Mouse (Mus musculus): ENCODE data around the gene Wdr44. TPM values are rescaled to one million over a fixed set of nuclear protein-coding genes. Genes with fewer than 3 reads are reported as not detected.

The Wdr44 gene
- total RNA-seq (2023): 10 to 100 TPM; 11.9 to 20.5 TPM

DNA sequence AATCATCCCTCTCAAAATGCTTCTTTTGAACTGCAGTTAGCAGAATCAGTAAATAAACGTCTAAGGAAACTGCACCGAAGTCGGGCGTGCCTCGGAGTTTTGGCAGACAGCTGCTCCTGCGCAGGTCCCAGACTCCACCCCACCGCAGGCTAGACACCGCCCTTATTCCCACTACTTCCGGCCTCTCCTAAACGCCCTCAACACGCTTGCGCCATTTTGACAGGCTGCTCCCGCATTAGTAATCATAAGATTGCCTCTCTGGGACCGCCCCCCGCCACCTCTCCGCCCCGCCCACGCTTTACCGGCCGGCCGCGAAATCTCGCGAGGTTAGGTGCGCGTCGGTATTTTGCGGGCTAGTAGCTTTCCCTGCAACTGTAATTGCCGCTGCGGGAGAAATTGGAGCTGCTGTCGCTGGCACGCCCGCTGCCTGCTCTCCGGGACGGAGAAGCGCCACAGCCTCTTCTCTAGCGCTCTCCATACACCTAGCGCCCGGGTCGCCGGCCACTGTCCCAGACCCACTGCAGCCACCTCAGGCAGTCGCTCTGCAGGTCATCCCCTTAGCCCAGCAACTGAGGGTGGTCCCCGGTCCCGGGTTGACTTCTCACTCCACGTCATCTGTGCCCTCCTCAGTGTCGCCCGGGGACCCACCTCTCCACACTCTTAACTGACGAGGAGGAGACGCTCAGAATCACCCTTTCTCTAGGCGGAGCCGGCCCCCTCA, at the start of gene Wdr44:
Gene Wdr44, plus strand, starts transcription at position 330 of the 721 bp plus-strand sequence.

Other genes starting within 250 kb of the Wdr44 start
- not detected for gene Gm4907, start 189.5 kb downstream of the Wdr44 start, total RNA-seq (2023)